Mouse (Mus musculus) intestine, embryonic 14.5 days (tissue): Measurements from ENCODE around the gene Tgds. TPM values are rescaled to one million over a fixed set of nuclear protein-coding genes. Genes with fewer than 3 reads are reported as not detected.

Experiments used
- ATAC-seq: fragments of 200-750 bp; cut with Nextera tagmentation; replicated peaks from 2 replicates; pipeline ENCODE4 v1.8.0; 2017; ENCODE audit warnings: low read depth, moderate number of reproducible peaks, moderate TSS enrichment, moderate library complexity; ENCODE audit not compliant: low FRiP score, low TSS enrichment
- DNase-seq: peaks from one replicate; pipeline ENCODE4 v3.0.0-alpha.2; 2018; ENCODE audit warnings: low spot score
- H3K27ac ChIP-seq: fragments of 300-500 bp; sonication (generic); 2 replicates; pipeline ENCODE4 v1.5.1; 2014; ENCODE audit warnings: low read depth, mild to moderate bottlenecking, control low read depth
- H3K27me3 ChIP-seq: fragments of 300-500 bp; sonication (generic); replicated peaks from 2 replicates; pipeline ENCODE4 v1.6.1; 2014; ENCODE audit warnings: low read length, control low read depth; ENCODE audit not compliant: control insufficient read depth, insufficient read depth
- H3K36me3 ChIP-seq: fragments of 300-500 bp; sonication (generic); 2 replicates; pipeline ENCODE4 v1.6.1; 2014; ENCODE audit warnings: low read length, control low read depth; ENCODE audit not compliant: control insufficient read depth, insufficient read depth
- H3K4me1 ChIP-seq: fragments of 300-500 bp; sonication (generic); replicated peaks from 2 replicates; pipeline ENCODE4 v1.6.1; 2014; ENCODE audit warnings: low read length, control low read depth, mixed read lengths; ENCODE audit not compliant: control insufficient read depth, insufficient read depth
- H3K4me2 ChIP-seq: fragments of 300-500 bp; sonication (generic); 2 replicates; pipeline ENCODE4 v1.6.1; 2014; ENCODE audit warnings: low read length
- H3K4me3 ChIP-seq: fragments of 300-500 bp; sonication (generic); 2 replicates; pipeline ENCODE4 v1.5.1; 2014; ENCODE audit warnings: low read depth, low read length, control low read depth, mixed read lengths
- H3K9ac ChIP-seq: fragments of 300-500 bp; sonication (generic); 2 replicates; pipeline ENCODE4 v1.6.1; 2014; ENCODE audit warnings: mild to moderate bottlenecking, low read length
- H3K9me3 ChIP-seq: fragments of 300-500 bp; sonication (generic); 2 replicates; pipeline ENCODE4 v1.6.1; 2016; ENCODE audit warnings: low read length, control low read depth; ENCODE audit not compliant: control insufficient read depth
- WGBS: fragments of 180-500 bp; shearing (Covaris S2); extraction: QIAGEN DNeasy Blood & Tissue Kit; methylation state at CpG from one replicate; pipeline ENCODE4 v1.1.7; 2014; 5-methylcytosine and 5-hydroxymethylcytosine counted together
- polyA plus RNA-seq: library from polyadenylated mRNA; unstranded; fragments of >200 nt; fragmentation: Nextera tagmentation; extraction: Ambion mirVana; gene quantifications from 2 replicates; pipeline ENCODE4 v1.2.1, GENCODE M21; 2014

Gene Tgds
- polyA plus RNA-seq, 1 experiment from 2014 or later, result 32.9 TPM

DNA sequence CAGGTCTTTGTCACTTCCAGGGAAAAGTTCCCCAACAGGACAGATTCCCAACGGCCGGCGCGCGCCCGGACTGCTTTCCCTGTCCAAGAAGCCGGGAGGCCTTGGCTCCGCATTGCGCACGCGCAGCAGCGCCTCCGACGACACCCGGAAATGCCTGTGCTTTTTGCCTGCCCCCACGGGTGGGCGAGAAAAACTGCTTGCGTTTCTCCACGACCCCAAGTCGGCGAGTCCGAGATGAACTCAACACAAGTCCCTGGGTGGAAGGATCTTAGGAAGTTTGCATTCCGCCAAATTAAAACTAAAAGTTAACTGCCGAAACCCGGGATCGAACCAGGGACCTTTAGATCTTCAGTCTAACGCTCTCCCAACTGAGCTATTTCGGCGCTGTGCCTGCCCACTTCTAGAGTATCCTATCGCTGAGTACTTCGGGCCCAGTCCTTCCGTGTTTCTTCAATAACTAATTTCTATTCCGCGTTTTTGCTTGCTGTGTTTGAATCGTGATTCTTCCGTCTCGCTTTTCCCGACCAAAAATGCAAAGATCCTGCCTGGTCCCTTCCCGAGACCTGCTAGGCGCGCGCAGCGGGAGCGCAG lies 43.2 kb downstream of the Tgds start:
- DNase-seq (peak; percentile 96), ATAC-seq (peak; percentile 84)
- Histone ChIP-seq H3K9me3 (no peaks in the 10 kb centered on the region), H3K27ac (peak overlapping the region; percentile 57), H3K9ac (peak overlapping the region; percentile 41), H3K36me3 (no peaks in the 10 kb centered on the region), H3K27me3 (no peaks in the 10 kb centered on the region), H3K4me1 (peaks cover 6% of the 10 kb centered on the region; the same call in 1 of the 2 replicates), H3K4me3 (peak overlapping the region; percentile 79), H3K4me2 (peak overlapping the region; percentile 65)
- WGBS, result under 1% methylated on average over 44 of the region's 44 CpGs

DNA sequence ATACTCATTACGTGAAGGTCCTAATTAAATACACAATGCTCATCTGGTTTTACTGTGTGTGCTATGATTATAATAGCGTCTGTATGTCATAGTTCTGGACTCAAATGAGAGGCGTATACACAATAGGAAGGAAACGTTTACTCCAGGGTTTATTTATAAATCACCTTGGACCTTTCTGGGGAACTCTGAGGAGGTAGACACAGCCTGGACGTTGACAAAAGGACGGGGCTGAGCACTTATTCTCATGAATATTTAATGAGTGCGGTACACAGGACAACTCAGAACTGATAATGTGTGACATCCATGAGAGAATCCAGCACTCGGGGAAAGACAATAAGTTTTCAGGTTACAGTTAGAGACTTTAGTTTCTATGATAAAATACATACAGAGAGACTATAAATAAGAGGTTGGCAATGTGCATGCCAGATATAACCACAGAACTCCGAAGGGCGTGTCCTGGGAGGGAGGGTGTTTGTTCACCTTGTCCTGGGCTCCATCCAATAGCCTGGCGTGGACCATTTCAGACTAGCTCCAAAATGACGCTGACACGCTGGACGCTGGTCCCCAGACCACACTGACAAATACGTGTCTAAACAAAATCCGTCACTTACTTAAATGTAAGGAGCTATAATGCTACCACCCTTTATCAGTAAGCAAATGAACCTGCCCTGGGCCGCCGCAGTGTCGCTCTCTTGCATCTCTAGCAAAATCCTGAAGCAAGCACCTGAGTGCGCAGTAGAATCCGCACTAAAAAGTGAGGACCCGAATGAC lies 43.9 kb downstream of the Tgds start:
- H3K4me2 ChIP-seq, result peak overlapping the region; percentile 65
- DNase-seq (no peak), ATAC-seq (peak; percentile 66)
- no peaks in the 10 kb centered on the region for H3K9me3 ChIP-seq
- 11% methylated on average over 22 of the region's 22 CpGs for WGBS
- H3K9ac ChIP-seq, result peak overlapping the region; percentile 41
- no peaks in the 10 kb centered on the region for H3K36me3 ChIP-seq
- H3K27ac ChIP-seq, result peak overlapping the region; percentile 57
- peak overlapping the region; percentile 79 for H3K4me3 ChIP-seq
- no peaks in the 10 kb centered on the region for H3K27me3 ChIP-seq
- H3K4me1 ChIP-seq, result peaks cover 6% of the 10 kb centered on the region; the same call in 1 of the 2 replicates

DNA sequence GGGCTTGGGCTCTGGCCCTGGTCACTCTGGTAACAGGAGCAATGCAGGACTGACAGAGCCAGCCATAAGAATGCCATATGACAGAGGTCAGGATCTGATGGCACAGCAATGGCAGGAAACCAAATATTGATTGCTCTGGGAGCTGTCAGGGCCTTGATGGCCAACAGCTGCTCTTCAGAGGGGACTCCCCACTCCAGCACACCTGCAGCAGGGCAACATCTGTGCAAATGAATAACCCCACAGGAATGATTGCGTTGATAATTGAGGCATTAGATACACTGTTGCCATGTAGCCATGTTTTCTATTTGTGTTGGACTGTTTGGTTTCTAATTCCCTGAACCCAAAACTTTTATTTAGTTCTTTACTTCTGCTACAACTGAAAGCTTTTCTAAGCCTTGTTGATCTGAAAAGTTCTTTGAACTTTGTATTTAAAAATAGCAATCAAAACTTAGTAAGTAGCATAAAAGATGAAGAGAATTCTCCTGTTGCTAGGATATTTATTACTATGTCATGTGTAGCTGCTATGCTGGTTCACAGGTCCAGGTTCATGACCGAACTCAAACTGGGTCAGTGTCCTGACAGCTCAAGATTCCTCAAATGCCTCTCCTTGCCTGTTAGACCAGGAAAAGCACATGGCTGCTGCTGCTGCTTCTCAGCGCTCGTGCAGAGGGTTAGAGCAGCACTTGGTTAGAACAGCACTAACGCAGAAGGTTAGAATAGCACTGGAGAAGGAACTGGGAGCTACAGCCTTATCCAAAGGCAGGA lies 46.1 kb downstream of the Tgds start:
- Histone ChIP-seq H3K9ac (no peak overlapping the region), H3K27ac (no peak overlapping the region), H3K27me3 (no peaks in the 10 kb centered on the region), H3K4me1 (peaks cover 6% of the 10 kb centered on the region; the same call in 1 of the 2 replicates), H3K36me3 (no peaks in the 10 kb centered on the region), H3K9me3 (no peaks in the 10 kb centered on the region), H3K4me2 (no peak overlapping the region), H3K4me3 (no peak overlapping the region)
- DNase-seq (no peak), ATAC-seq (no peak)
- 40% methylated on average over 5 of the region's 5 CpGs for WGBS

DNA sequence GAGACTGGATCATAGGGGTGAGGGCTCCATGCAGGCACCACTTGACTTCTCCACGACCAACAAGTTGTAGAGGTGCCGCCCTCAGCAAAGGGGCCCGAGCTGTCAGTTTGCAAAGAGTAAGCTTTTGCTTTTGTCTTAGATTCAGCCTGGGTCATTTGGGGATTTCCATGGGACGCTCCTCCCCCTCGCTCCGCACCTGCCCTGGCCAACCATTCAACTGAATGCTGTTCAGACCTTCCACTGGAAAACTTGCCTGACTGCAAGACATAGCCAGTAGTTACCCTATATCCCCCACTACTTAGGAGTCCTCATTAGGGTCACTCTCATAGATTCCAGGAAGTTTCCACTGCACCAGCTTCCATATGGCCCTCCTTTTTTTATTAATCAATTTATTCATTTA lies 48.7 kb downstream of the Tgds start:
- Histone ChIP-seq H3K9me3 (no peaks in the 10 kb centered on the region), H3K36me3 (no peaks in the 10 kb centered on the region), H3K4me1 (peaks cover 6% of the 10 kb centered on the region; the same call in 1 of the 2 replicates), H3K4me3 (no peak overlapping the region), H3K27me3 (no peaks in the 10 kb centered on the region), H3K4me2 (no peak overlapping the region), H3K27ac (no peak overlapping the region), H3K9ac (no peak overlapping the region)
- DNase-seq (no peak), ATAC-seq (no peak)
- 90% methylated on average over 6 of the region's 6 CpGs for WGBS

DNA sequence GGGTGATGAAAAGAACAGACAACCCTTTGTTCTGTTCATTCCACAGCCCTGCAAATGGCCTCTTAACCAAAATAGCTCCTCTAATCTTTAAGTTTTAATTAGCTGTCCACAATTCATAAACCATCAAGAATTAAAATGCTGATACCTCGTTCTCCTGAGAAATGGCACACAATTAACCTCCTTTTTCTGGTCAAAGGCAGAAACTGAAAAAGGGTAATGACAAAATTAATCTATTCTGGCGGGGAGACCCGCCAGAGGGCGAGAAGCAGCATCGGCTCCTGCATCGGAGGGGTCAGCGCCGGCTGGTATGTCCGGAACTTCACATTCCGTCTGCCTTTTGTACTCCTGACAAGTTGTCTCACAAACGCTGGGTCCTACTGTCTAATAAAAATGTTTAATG lies 51.9 kb downstream of the Tgds start:
- no peak for DNase-seq
- WGBS, result 30% methylated on average over 11 of the region's 11 CpGs

DNA sequence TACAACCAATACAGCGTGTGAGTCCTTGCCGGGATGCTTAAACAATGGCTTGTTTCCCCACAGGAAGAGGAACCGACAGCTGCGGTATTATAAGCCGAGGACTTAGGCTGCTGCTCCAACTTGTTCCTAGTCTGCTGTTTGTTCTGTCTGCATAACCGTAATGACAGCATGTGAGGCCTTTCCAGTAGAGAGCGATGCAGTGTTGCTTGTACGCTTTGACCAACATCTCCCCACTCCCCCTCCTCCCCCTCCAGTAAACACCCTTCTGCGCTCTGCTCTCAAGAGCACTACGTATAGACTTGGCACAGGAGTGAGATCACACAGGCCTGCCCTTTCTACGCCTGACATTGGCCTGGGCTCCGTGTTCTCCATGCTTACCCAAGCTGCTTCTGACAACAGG lies 62.5 kb downstream of the Tgds start:
- Histone ChIP-seq H3K9me3 (no peaks in the 10 kb centered on the region), H3K4me1 (no peaks in the 10 kb centered on the region), H3K36me3 (no peaks in the 10 kb centered on the region), H3K27me3 (no peaks in the 10 kb centered on the region), H3K4me3 (no peak overlapping the region), H3K9ac (no peak overlapping the region), H3K27ac (no peak overlapping the region), H3K4me2 (no peak overlapping the region)
- ATAC-seq, result no peak; the same call in 1 of the 2 replicates
- DNase-seq, result no peak
- 72% methylated on average over 12 of the region's 12 CpGs for WGBS

More for the DNA sequence above, 51.9 kb downstream of the Tgds start:
- Histone ChIP-seq H3K27me3 (no peaks in the 10 kb centered on the region), H3K9ac (no peak overlapping the region), H3K4me2 (0 out of 2 replicates have a peak overlapping the region, but pooled peaks have one; percentile 24), H3K4me3 (no peak overlapping the region), H3K9me3 (no peaks in the 10 kb centered on the region), H3K4me1 (no peaks in the 10 kb centered on the region; the same call in 1 of the 2 replicates), H3K27ac (no peak overlapping the region), H3K36me3 (no peaks in the 10 kb centered on the region)
- no peak for ATAC-seq

DNA sequence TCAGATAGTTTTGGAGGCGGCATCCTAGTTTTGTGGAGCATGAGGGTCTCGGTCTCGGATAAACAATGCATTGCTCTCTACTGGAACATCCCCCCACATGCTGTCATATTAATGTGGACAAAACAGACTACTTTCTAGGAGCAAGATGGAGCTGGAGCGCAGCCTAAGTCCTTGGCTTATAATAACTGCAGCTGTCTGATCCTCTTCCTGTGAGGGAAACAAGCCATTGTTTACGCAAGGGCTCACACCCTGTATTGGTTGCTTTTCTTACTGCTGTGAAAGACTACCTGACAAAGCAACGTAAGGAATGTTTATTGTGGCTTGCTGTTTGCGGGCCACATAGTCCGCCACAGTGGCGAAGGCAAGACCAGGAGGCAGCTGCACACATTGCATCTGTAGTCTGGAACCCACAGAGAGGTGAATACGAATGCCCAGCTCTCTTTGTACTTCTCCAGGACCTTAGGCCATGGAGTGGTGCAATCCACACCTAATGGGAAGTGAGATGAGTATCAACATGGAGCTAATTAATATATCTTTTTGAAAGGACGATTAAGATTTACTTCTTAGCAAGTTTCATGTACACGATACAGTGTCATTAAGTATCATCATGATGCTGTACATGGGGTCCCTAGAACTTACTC lies 63.0 kb downstream of the Tgds start:
- Histone ChIP-seq H3K9me3 (no peaks in the 10 kb centered on the region), H3K4me1 (no peaks in the 10 kb centered on the region), H3K4me3 (no peak overlapping the region), H3K4me2 (no peak overlapping the region), H3K27ac (no peak overlapping the region), H3K36me3 (no peaks in the 10 kb centered on the region), H3K27me3 (no peaks in the 10 kb centered on the region), H3K9ac (no peak overlapping the region)
- no peak for DNase-seq
- ATAC-seq, result no peak
- 82% methylated on average over 12 of the region's 12 CpGs for WGBS
